Mouse (Mus musculus): ENCODE data around the gene Ngdn.
A peak's percentile ranks its signal among the peaks of the same experiment; 100 is the strongest.
"Not testable (repeated sequence)": the region's sequence is repeated elsewhere in the genome, so short reads cannot be mapped to it uniquely, and the experiment has no call there.

Gene Ngdn

DNA sequence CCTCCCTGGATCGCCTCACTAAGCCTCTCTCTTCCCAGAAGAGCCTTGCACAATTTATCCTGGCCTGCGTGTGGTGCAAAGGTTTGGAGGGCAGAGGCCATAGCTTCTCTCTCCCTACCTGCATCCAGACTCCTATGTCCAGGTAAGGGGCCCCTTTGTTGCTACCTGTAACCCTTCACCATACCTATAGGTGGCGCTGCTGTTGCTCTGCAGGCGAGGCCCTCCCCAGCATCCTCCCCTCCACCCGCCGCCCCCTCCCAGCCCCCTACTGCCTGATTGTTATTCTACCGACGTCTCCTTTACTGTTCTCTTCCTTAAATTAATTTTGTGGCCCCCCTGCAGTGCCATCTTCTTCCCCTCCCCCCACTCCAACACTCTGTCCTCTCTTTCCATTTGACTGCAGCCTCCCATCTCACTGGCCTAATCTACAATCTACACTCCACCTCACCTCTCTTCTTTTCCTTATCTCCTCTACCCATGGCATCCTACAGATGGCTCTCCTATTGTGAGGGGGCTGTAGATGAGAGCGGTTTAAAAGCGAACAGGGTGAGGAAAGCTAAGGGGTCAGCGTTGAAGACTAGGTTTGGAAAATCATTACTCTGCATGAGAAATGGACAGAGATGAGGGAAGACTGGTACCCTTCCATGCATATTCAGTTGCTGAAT is 13.9 kb downstream of the Ngdn start:
- DNase-seq (ENCODE audit: low read depth, low spot score): peak; percentile 27

DNA sequence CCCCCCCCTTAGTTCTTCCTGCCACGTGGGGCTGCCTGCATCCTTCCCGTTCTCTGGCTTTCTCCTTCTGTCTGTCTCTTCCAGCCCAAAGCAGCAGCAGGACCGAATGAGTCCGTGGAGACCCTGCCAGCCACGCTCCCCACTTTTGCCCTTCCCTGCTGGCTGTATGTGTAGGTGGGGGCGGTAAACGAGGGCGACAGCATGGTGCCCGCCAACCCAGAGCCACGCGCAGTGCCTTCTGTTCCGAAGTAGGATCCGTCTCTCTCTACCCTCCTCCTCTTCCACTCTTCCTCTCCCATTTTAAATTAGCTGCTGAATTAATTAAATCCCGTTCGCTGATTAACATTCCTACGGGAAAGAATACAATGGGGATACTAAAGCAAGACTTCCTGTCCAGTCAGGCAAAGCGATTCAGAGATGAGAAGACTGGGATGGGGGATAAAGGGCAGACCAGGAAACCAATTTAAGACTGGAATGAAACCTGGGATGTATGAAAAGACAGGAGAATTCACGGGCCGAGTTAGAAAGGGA is 17.5 kb downstream of the Ngdn start:
- DNase-seq (ENCODE audit: low read depth, low spot score): no peak

DNA sequence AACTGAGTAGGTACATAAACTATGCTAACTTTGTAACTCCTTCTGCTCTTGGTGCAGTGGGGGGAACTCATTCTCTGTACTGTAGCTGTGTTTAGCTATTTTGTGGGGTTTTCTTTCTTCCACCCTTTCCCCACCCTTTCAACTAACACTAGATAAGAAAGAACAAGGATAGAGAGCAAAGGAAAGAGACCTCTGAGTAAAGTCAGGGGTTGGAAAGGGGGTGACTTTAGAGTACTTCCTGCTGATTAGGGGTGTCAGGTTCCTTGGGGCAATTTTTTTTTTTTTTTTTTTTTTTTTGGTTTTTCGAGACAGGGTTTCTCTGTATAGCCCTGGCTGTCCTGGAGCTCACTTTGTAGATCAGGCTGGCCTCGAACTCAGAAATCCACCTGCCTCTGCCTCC is 28.4 kb downstream of the Ngdn start:
- not testable (repeated sequence) for DNase-seq (ENCODE audit: low read depth, low spot score)

DNA sequence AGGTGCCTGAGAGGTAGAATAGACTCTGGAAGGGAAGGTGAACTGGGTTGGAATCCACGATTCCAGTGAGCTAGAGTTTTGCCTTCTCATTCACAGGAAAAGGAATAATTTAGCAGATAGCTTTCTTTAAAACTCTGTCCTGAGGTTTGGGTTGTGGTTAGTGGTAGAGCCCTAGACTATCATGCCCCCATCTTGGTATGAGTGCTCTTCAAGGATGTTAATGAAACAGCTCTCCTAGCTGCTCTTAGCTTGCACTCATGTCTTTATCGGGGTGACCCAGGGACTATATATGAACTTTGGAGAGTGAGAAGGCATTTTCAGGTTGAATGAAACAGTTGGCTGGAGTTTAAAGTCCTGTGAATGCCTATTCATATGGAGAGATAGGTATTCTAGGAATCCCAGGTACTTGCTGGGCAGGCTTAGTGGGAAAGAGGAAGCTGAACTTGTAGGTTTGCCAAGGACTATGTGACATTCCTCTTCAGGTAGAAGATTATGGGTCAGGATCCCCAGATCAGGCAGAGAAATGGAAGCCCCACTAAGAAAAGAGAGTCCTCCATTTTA is 32.8 kb downstream of the Ngdn start:
- no peak for DNase-seq (ENCODE audit: low read depth, low spot score)

DNA sequence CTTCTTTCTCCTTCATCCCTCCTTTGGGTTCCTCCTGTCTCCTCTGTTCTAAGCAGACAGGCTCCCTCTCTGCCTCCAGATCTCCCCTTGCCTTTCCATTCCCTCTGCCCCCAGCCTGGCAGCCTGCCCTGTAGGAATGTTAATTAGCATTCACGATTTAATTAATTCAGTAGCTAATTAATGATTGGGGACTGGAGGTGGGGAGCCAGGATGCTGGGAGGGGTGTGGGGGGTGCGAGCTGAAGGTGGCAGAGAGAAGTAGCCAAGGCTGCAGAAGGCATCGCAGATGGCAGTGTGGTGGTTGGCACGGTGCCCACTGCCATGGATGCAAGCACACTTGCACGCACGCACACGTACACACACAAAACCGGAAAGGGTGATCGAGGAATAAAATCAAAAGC is 37.2 kb downstream of the Ngdn start:
- DNase-seq (ENCODE audit: low read depth, low spot score): no peak

DNA sequence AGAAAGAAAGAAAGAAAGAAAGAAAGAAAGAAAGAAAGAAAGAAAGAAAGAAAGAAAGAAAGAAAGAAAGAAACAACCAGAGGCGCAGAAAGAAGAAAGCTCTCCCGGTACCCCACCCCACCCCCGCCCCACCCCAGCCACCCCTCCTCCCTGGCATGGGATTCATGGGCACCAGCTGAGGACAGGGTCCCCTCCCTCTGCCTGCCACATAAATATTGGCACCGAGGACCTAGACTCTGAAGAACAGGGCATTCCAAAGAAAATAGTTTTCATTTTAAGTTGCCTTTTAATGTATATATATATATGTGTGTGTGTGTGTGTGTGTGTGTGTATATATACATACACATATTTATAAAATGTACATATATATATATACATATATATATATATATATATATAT is 37.8 kb downstream of the Ngdn start:
- DNase-seq (ENCODE audit: low read depth, low spot score): no peak

- no peak for DNase-seq (ENCODE audit: low read depth, low spot score)
These were observed 38.5 kb downstream of the Ngdn start for GRCm38 (mm10) chr14:55053708-55054190.

DNA sequence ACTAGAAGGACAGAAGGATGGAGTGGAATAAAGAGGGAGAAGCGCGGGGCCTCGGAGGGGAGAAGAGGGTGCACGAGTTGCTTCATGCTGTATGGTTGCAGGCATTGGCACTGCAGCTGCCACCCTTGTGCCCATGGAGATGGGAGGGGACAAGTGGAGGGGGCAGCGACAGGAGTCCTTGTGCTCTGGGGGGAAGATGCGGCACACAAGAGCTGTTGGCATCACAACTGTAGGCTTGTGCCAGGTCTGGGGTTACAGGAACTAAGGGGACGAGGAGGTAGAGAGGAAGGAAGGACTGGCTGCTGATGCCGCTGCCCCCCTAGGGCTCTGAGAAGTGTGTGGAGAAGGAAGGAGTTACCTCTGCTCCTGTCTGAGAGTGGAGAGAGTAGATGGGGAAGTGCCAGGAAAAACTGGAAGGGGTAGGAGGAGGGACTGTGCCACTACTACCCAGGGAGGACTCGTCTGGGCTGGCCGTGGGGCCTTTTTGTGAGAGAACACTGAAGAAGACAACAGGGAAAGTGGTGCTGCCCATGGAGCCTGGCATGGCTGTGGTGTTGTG is 39.0 kb downstream of the Ngdn start:
- DNase-seq (ENCODE audit: low read depth, low spot score): no peak

- DNase-seq (ENCODE audit: low read depth, low spot score): no peak
These were observed 40.0 kb downstream of the Ngdn start for GRCm38 (mm10) chr14:55055167-55055834.

DNA sequence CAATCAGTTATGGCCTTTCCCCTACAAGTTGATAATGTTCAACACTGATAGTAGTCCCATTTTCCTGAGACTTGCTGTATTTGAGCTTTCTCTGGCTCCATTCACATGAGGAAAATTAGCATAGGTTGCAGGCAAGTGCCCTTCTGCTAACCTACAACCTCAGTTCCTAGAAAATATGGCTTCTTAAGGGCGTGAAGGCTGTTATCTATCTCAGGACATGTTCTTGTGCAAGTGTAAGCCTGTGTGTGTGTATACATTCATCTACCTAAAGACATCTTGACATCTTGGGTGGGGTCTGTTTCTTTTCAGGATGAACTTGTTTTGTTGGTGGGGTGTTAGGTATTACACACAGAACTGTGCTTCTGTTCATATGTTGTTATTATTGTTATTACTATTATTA is 43.8 kb downstream of the Ngdn start:
- DNase-seq (ENCODE audit: low read depth, low spot score): no peak

DNA sequence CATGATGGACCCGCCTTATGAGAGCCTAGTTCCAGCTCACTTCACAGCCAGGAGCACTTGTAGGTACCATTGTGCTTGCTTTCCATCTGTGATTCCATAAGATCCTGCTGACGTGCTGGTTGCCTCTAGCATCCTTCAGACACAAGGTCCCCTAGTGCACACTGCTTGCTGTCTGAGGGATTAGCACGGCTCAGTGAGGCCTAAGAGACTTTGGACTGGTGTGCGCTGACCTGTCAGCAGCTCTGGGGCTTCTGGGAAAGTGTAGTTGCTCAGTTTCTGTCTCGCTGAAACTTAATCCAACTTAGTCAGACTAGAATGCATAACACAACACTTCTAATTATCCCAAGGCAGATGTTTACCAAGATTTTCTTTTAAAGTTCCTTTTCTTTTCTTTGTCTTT is 44.7 kb downstream of the Ngdn start:
- DNase-seq (ENCODE audit: low read depth, low spot score): no peak

GRCm38 (mm10) chr14:55061845-55062244 is 46.6 kb downstream of the Ngdn start:
- no peak for DNase-seq (ENCODE audit: low read depth, low spot score)

DNA sequence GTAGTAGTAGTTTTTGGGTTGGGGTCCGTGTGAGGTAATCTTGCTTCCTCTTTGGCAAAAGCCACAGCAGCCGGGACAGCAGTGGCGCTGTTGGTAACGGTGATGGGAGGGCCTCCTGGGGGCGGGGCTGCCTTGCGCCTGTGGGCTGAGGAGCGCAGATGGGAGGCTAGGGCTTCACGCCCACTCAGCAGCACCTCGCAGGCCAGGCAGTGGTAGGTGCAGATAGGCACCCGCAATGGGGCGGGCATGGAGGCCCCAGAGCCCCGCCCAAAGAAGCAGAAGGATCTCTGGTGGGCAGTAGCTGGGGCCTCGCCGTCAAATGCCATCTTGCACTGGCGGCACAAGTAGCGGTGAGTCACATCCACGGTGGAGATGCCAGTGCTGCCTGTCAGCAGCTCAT is 47.4 kb downstream of the Ngdn start:
- no peak for DNase-seq (ENCODE audit: low read depth, low spot score)

DNA sequence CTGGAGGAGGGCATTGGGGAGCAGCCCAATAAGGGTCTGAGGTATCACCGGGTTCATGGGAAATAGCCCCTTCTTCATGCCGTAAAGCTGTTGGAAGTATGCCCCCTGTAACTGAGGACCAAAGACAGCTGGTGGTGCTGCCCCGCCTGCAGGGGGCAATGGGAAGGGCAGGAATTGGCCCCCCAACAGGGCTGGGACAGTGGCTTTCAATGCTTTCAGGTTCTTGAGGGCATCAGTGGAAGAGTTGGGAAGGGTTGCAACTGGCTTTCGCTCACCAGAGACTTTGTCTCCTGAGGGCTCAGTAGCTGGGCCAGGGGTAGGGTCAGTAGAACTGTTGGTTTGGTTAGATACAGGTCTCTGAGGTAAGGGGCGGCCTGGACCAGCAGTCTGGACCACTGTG is 47.9 kb downstream of the Ngdn start:
- DNase-seq (ENCODE audit: low read depth, low spot score): no peak

DNA sequence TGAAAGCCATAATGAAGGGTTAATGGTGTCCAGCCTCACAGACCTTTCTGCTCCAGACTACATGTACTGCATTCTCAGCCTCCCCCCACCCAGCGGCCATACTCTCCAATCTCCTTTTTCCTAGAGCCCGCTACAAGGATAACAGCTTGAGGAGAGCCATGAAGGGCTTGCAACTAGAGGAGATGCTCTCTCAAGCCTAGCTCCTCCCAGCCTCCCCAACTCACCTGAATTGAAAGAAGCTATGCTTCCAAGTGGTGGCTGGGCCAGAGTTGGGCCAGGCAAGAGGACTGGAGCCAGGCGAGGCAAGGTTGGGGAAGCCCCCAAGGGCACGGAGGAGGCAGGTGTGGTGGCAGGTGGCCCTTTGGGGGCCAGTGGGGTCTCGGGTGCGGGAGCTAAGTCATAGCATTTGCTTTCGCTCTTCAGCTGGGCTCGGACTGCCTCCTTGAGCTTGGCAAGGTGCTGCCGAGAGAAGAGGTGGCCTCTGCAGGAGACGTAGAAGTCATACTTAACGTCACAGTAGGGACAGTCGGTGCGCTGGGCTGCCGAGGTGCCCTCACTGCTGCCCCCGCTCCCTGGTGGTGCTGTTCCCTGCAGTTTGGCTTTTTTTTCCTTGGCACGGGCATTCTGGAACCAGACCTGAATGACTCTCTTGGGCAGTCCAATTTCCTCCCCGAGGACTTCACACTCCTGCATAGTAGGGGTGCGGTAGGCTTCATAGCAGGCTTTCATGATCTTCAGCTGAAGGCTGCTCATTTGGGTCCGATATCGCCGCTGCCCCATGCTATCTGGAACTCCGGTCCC is 48.5 kb downstream of the Ngdn start:
- DNase-seq (ENCODE audit: low read depth, low spot score): no peak

GRCm38 (mm10) chr14:55064481-55065370 is 49.5 kb downstream of the Ngdn start:
- DNase-seq (ENCODE audit: low read depth, low spot score): no peak

DNA sequence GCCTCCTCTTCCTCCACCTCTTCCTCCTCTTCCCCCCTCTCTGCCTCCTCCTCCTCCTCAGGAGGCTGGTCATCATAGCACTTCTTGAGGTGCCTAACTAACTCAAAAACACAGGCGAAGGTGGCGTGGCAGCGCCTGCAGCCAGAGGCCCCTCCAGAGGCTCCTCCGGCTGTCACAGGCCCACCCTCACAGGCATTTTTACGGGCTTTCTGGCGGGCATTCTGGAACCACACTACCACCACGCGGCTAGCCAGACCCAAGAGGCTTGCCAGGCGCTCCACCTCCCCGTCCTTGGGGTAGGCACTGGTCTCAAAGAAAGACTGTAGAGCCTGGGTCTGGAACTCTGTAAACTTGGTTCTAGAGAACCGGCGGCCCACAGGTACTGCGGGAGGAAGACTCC is 50.1 kb downstream of the Ngdn start:
- no peak for DNase-seq (ENCODE audit: low read depth, low spot score)

DNA sequence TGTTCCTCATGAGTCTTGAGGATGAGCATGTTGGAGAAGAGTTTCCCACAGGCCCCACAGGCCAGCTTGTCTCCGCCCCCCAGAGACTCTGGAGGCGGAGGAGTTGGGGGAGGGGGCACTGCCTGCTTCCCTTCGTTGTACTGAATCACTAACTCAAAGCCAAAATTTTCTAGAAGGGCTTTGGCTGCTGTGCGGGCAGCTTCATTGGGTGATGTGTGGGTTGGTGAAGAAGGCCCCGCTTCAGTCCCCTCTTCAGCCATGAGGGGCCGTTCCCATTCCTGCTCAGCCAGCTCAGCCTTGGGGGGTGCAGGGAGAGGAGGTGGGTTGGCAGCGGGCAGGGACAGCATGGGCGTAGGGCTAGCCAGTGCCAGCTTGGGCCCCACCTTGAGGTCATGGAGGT is 50.8 kb downstream of the Ngdn start:
- DNase-seq (ENCODE audit: low read depth, low spot score): no peak

GRCm38 (mm10) chr14:55071756-55072155 is 56.5 kb downstream of the Ngdn start:
- no peak for DNase-seq (ENCODE audit: low read depth, low spot score)
